Mouse (Mus musculus) ES-E14 (cell line): ENCODE results near the gene Rgs10.

Experiments
- CHD2 ChIP-seq: IDR thresholded peaks from 2 replicates; pipeline ENCODE4 v1.6.1; 2014; ENCODE audit warnings: mild to moderate bottlenecking, low read depth, low read length, inconsistent platforms
- HCFC1 ChIP-seq: IDR thresholded peaks from 2 replicates; pipeline ENCODE4 v1.6.1; 2012; ENCODE audit warnings: low read length, inconsistent platforms, borderline replicate concordance; ENCODE audit not compliant: insufficient read depth
- MAFK ChIP-seq: IDR thresholded peaks from 2 replicates; pipeline ENCODE4 v1.6.1; 2014; ENCODE audit warnings: mild to moderate bottlenecking, low read depth, low read length, inconsistent platforms; ENCODE audit not compliant: insufficient read depth
- ZC3H11A ChIP-seq: IDR thresholded peaks from 2 replicates; pipeline ENCODE4 v1.6.1; 2012; ENCODE audit warnings: low read depth, mild to moderate bottlenecking, inconsistent platforms, low read length, borderline replicate concordance
- ZNF384 ChIP-seq: IDR thresholded peaks from 2 replicates; pipeline ENCODE4 v1.6.1; 2012; ENCODE audit warnings: low read depth, low read length, inconsistent platforms

- TF ChIP-seq CHD2 = no peak
- no peak for TF ChIP-seq ZNF384
- no peak for TF ChIP-seq HCFC1
- no peak for TF ChIP-seq ZC3H11A
- TF ChIP-seq MAFK = peak; percentile 62
Measured at GRCm38 (mm10) chr7:128460131-128460864, 41.7 kb upstream of the Rgs10 start.
